Mouse (Mus musculus): ENCODE measurements around the gene Camsap3. TPM values are rescaled to one million over a fixed set of nuclear protein-coding genes. Genes with fewer than 3 reads are reported as not detected.

Camsap3 gene
- polyA plus RNA-seq (2015; fragmentation: Nextera tagmentation; extraction: Ambion mirVana), result 37.6 and 41.3 TPM in 2 replicates

GRCm38 (mm10) chr8:3586993-3587390, at the start of gene Camsap3:
Camsap3 (plus strand) TSS chr8:3587293.
- WGBS, result 6% methylated on average over 7 of the region's 7 CpGs
- peak within 1 kb of the TSS; percentile 81 for H3K9ac ChIP-seq (replicated peaks)
- peak within 1 kb of the TSS; percentile 73 for H3K4me2 ChIP-seq
- ATAC-seq (ENCODE audit: low FRiP score), result no peak
- no peaks in the 10 kb centered on the region for H3K9me3 ChIP-seq (replicated peaks)
- peak within 1 kb of the TSS; percentile 89 for H3K27ac ChIP-seq (replicated peaks)
- no peaks in the 10 kb centered on the region for H3K27me3 ChIP-seq (replicated peaks)
- H3K4me3 ChIP-seq (replicated peaks), result peak within 1 kb of the TSS; percentile 92
- H3K4me1 ChIP-seq, result 0 out of 2 replicates have a peak, but pooled peaks cover 4% of the 10 kb centered on the region
- H3K36me3 ChIP-seq, result no peaks in the 10 kb centered on the region

- Histone ChIP-seq H3K9me3 (replicated peaks) (no peaks in the 10 kb centered on the region), H3K4me3 (replicated peaks) (no peak overlapping the region), H3K27ac (replicated peaks) (no peak overlapping the region), H3K4me1 (no peaks in the 10 kb centered on the region), H3K9ac (replicated peaks) (no peak overlapping the region), H3K4me2 (no peak overlapping the region), H3K27me3 (replicated peaks) (no peaks in the 10 kb centered on the region), H3K36me3 (peaks cover 80% of the 10 kb centered on the region)
- no peak for ATAC-seq (ENCODE audit: low FRiP score)
- WGBS, result 95% methylated on average over 26 of the region's 26 CpGs
These were observed 49.4 kb upstream of the Camsap3 start for GRCm38 (mm10) chr8:3537666-3538065.

GRCm38 (mm10) chr8:3539146-3539545, 47.9 kb upstream of the Camsap3 start:
- 82% methylated on average over 7 of the region's 7 CpGs for WGBS
- H3K27ac ChIP-seq (replicated peaks), result no peak overlapping the region
- H3K27me3 ChIP-seq (replicated peaks), result no peaks in the 10 kb centered on the region

GRCm38 (mm10) chr8:3540076-3540475, 47.0 kb upstream of the Camsap3 start:
- 92% methylated on average over 4 of the region's 4 CpGs for WGBS
- H3K9ac ChIP-seq (replicated peaks), result no peak overlapping the region
- ATAC-seq (ENCODE audit: low FRiP score), result no peak

More at GRCm38 (mm10) chr8:3539146-3539545, 47.9 kb upstream of the Camsap3 start:
- Histone ChIP-seq H3K9ac (replicated peaks) (no peak overlapping the region), H3K4me3 (replicated peaks) (no peak overlapping the region), H3K9me3 (replicated peaks) (no peaks in the 10 kb centered on the region), H3K36me3 (peaks cover 84% of the 10 kb centered on the region), H3K4me2 (no peak overlapping the region), H3K4me1 (no peaks in the 10 kb centered on the region)
- no peak for ATAC-seq (ENCODE audit: low FRiP score)

DNA sequence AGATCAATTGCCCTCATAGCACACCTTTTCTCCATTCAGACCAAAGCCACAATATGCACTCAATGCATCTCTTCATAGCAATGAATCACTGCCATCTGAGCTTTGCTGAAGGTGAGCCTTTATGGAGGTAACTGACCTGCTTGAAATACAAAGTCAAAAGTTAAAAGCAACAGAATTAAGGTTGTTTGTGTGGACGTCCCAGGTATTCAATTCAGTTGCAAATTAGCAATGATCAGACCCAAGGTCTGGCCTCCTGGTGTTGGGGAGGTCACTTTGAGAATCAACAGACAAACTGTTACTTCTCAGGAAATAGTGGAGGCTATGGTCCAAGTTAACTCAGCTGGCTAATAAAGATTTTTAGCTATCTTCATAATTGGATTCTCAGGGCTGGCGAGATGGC, 40.6 kb upstream of the Camsap3 start:
- no peak overlapping the region for H3K4me3 ChIP-seq (replicated peaks)
- WGBS, result 91% methylated on average over 2 of the region's 2 CpGs
- H3K9me3 ChIP-seq (replicated peaks), result no peaks in the 10 kb centered on the region
- H3K4me2 ChIP-seq, result no peak overlapping the region
- no peak for ATAC-seq (ENCODE audit: low FRiP score)
- H3K9ac ChIP-seq (replicated peaks), result no peak overlapping the region
- no peaks in the 10 kb centered on the region for H3K4me1 ChIP-seq
- H3K36me3 ChIP-seq, result peaks cover 44% of the 10 kb centered on the region
- no peaks in the 10 kb centered on the region for H3K27me3 ChIP-seq (replicated peaks)
- no peak overlapping the region for H3K27ac ChIP-seq (replicated peaks)

More at GRCm38 (mm10) chr8:3540076-3540475, 47.0 kb upstream of the Camsap3 start:
- no peak overlapping the region for H3K27ac ChIP-seq (replicated peaks)
- H3K4me1 ChIP-seq, result no peaks in the 10 kb centered on the region
- peaks cover 92% of the 10 kb centered on the region for H3K36me3 ChIP-seq
- no peaks in the 10 kb centered on the region for H3K9me3 ChIP-seq (replicated peaks)
- H3K4me2 ChIP-seq, result no peak overlapping the region
- H3K4me3 ChIP-seq (replicated peaks), result no peak overlapping the region
- H3K27me3 ChIP-seq (replicated peaks), result no peaks in the 10 kb centered on the region

DNA sequence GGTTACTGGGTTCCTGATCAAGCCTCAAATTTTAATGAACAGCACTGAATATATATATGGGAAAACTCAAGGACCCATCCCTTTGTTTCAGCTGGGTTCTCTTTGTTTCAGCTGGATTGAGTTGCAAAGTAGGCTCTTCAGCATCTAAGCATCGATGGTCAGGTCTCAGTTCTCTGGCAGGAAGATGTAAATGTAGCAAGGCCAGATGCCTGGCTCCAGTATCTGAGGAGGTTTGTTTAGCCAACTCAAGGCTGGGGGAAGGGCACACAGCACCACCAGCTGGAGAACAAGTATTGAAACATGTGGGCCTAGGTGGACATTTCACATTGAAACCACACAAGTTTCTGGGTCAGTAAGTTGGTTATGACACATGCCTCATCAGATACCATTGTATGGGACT, 34.9 kb upstream of the Camsap3 start:
- no peaks in the 10 kb centered on the region for H3K27me3 ChIP-seq (replicated peaks)
- H3K9ac ChIP-seq (replicated peaks), result no peak overlapping the region
- H3K9me3 ChIP-seq (replicated peaks), result no peaks in the 10 kb centered on the region
- 88% methylated on average over 1 of the region's 1 CpGs for WGBS
- no peaks in the 10 kb centered on the region for H3K36me3 ChIP-seq
- H3K4me3 ChIP-seq (replicated peaks), result no peak overlapping the region
- H3K4me1 ChIP-seq, result no peaks in the 10 kb centered on the region
- no peak overlapping the region for H3K4me2 ChIP-seq
- no peak for ATAC-seq (ENCODE audit: low FRiP score)
- H3K27ac ChIP-seq (replicated peaks), result no peak overlapping the region

DNA sequence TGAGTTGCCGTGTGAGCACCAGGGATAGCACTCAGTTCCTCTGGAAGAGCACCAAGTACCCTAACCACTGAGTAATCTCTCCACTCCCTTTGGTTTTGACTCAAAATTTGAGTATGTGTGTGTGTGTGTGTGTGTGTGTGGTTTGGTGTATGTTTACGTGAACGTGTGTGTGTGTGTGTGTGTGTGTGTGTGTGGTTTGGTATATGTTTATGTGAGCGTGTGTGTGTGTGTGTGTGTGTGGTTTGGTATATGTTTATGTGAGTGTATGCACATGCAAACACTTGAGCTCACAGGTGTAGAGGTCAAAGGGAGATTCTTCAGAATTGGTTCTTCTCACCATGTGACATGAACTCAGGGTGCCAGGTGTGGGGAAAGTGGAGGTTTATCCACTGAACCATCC, 31.0 kb upstream of the Camsap3 start:
- no peak overlapping the region for H3K27ac ChIP-seq (replicated peaks)
- no peak overlapping the region for H3K4me3 ChIP-seq (replicated peaks)
- WGBS, result 60% methylated on average over 4 of the region's 4 CpGs
- H3K4me2 ChIP-seq, result no peak overlapping the region
- H3K27me3 ChIP-seq (replicated peaks), result no peaks in the 10 kb centered on the region
- peak; percentile 85 for ATAC-seq (ENCODE audit: low FRiP score)
- no peaks in the 10 kb centered on the region for H3K9me3 ChIP-seq (replicated peaks)
- no peak overlapping the region for H3K9ac ChIP-seq (replicated peaks)
- no peaks in the 10 kb centered on the region for H3K36me3 ChIP-seq
- H3K4me1 ChIP-seq, result no peaks in the 10 kb centered on the region

DNA sequence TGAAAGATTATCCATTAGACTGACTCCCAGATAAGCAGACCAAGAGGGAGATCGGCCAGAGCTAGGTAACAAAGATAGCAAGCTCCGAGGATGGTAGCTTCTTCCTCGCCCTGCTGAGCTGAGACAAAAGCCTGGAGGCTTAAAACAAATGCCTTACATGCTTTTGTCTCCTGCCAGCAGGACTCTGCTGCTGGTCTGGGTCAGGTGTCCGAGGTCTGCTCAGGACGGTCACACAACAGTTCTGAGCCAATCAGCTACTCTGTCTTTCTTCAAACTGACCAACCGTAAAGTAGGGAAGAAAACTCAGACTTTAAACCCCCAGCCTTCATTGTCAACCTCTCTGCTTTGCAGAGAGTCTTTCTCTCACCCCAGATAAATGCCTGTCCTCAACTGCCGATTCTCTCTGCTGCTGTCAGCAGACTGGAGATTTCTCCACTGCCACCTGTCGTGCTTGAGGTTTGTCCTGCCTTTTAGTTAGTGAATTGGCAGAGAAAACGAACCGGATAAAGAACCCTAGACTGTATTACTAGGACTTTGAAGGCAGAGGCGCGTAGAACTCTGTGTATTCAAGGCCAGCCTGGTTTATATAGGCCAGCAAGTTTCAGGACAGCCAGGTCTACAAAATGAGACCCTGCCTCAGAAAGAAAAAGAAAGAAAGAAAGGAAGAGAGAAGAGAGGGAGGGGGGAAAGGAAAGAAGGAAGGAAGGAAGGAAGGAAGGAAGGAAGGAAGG, 19.3 kb upstream of the Camsap3 start, which contains the start of gene C330021F23Rik:
TSS of gene C330021F23Rik (plus strand) at position 350 of the 731 bp plus-strand sequence.
- Histone ChIP-seq H3K4me1 (peaks cover 5% of the 10 kb centered on the region; the same call in 1 of the 2 replicates), H3K4me2 (peak within 1 kb of the TSS; percentile 45), H3K27me3 (replicated peaks) (no peaks in the 10 kb centered on the region), H3K4me3 (replicated peaks) (no peak within 1 kb of the TSS), H3K9ac (replicated peaks) (0 out of 2 replicates have a peak within 1 kb of the TSS, but pooled peaks have one; percentile 14), H3K9me3 (replicated peaks) (no peaks in the 10 kb centered on the region), H3K36me3 (no peaks in the 10 kb centered on the region), H3K27ac (replicated peaks) (no peak within 1 kb of the TSS)
- WGBS, result 1% methylated on average over 12 of the region's 12 CpGs
- no peak for ATAC-seq (ENCODE audit: low FRiP score)

- Histone ChIP-seq H3K27me3 (replicated peaks) (no peaks in the 10 kb centered on the region), H3K4me3 (replicated peaks) (no peak overlapping the region), H3K4me2 (peak overlapping the region; percentile 45), H3K27ac (replicated peaks) (no peak overlapping the region), H3K9ac (replicated peaks) (no peak overlapping the region), H3K4me1 (peaks cover 5% of the 10 kb centered on the region; the same call in 1 of the 2 replicates), H3K9me3 (replicated peaks) (no peaks in the 10 kb centered on the region), H3K36me3 (no peaks in the 10 kb centered on the region)
- ATAC-seq (ENCODE audit: low FRiP score), result no peak
- WGBS, result 10% methylated on average over 7 of the region's 7 CpGs
These were observed 18.7 kb upstream of the Camsap3 start for GRCm38 (mm10) chr8:3568378-3568777.

- H3K27me3 ChIP-seq (replicated peaks), result no peaks in the 10 kb centered on the region
- no peaks in the 10 kb centered on the region for H3K36me3 ChIP-seq
- H3K27ac ChIP-seq (replicated peaks), result no peak overlapping the region
- peaks cover 5% of the 10 kb centered on the region; the same call in 1 of the 2 replicates for H3K4me1 ChIP-seq
- no peak overlapping the region for H3K9ac ChIP-seq (replicated peaks)
- H3K4me2 ChIP-seq, result no peak overlapping the region
- H3K9me3 ChIP-seq (replicated peaks), result no peaks in the 10 kb centered on the region
- 97% methylated on average over 5 of the region's 5 CpGs for WGBS
- no peak overlapping the region for H3K4me3 ChIP-seq (replicated peaks)
- no peak for ATAC-seq (ENCODE audit: low FRiP score)
These were observed 17.3 kb upstream of the Camsap3 start for GRCm38 (mm10) chr8:3569784-3570183.

- Histone ChIP-seq H3K4me1 (no peaks in the 10 kb centered on the region), H3K4me2 (no peak overlapping the region), H3K36me3 (no peaks in the 10 kb centered on the region), H3K9ac (replicated peaks) (no peak overlapping the region), H3K9me3 (replicated peaks) (no peaks in the 10 kb centered on the region), H3K27me3 (replicated peaks) (no peaks in the 10 kb centered on the region), H3K27ac (replicated peaks) (no peak overlapping the region), H3K4me3 (replicated peaks) (no peak overlapping the region)
- WGBS, result 92% methylated on average over 3 of the region's 3 CpGs
- ATAC-seq (ENCODE audit: low FRiP score), result no peak
These were observed 12.5 kb upstream of the Camsap3 start for GRCm38 (mm10) chr8:3574546-3574945.

DNA sequence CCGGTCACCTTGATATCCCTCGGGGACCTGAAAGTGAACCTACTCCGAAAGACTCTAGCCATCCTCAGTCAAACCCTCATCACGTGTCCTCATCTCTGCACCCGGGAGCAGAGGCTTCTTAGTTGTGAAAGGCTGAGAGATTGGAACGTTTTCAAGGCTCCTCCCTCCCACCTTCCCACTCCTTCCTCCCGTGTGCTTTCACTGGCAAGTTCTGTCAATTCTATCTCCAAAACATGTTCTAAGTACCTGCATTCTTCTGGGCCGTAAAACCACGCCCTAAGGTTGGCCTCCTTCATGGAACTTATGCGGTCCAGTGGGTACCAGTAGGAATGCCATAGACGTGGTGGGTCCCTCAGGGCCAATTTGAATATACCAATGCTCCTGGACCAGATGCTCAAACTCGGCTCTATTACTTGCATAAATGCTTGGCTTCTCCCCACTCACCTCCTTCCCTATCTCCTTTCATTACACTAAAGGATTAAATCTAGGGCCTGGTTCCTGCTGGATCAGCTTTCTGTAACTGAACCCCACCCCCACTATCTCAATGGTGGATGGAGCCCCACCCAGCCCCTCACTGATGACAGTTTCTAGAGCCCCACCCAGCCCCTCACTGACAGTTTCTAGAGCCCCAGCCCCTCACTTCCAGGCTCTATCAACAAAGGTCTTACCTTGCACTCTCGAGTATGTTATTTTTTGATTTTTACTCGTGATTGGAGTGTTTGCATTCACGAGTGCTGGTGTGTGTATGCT, 10.7 kb upstream of the Camsap3 start:
- H3K4me3 ChIP-seq (replicated peaks), result no peak overlapping the region
- H3K27ac ChIP-seq (replicated peaks), result no peak overlapping the region
- WGBS, result 78% methylated on average over 15 of the region's 15 CpGs
- no peak overlapping the region for H3K9ac ChIP-seq (replicated peaks)
- no peak overlapping the region for H3K4me2 ChIP-seq
- no peaks in the 10 kb centered on the region for H3K4me1 ChIP-seq
- no peaks in the 10 kb centered on the region for H3K9me3 ChIP-seq (replicated peaks)
- H3K36me3 ChIP-seq, result no peaks in the 10 kb centered on the region
- ATAC-seq (ENCODE audit: low FRiP score), result no peak
- H3K27me3 ChIP-seq (replicated peaks), result no peaks in the 10 kb centered on the region
